Mouse (Mus musculus): ENCODE measurements around the gene Rce1.

- TF ChIP-seq CTCF (IDR thresholded peaks at IDR 0.05; ENCODE audit: low read depth, low read length) (peak; percentile 21), POLR2A (IDR thresholded peaks at IDR 0.05; ENCODE audit: insufficient read depth, low read length) (no peak), EP300 (IDR thresholded peaks at IDR 0.05; ENCODE audit: insufficient read depth, low read depth, low read length) (no peak)
Observed at GRCm38 (mm10) chr19:4589081-4589480, 36.4 kb downstream of the Rce1 start.
